14 mouse cellular contexts compared by ENCODE assay signal in genomic region chrX:52151100-52151499, GRCm38 (mm10). TPM values are rescaled to one million over a fixed set of nuclear protein-coding genes. Genes with fewer than 3 reads are reported as not detected.
A peak's percentile ranks its signal among the peaks of the same experiment; 100 is the strongest.
DNase-seq lines count a peak whose midpoint lies in the region; ATAC-seq and TF ChIP-seq lines count a peak whose summit lies in the region.
"Had no signal": no experiment of that assay in that cellular context is flagged by ENCODE, and none has a peak within 500 bp of the region (broad histone marks: within the 10 kb centered on the region; RNA-seq: fewer than 3 reads in every experiment).

No protein-coding gene starts in this region.

- no peaks in the 10 kb centered on the region for H3K36me3 ChIP-seq in heart, embryonic 12.5 days
- H3K36me3 ChIP-seq in heart, adult 2 months (ENCODE audit: control insufficient read depth, insufficient read depth, low read length) = no peaks in the 10 kb centered on the region
- no peaks in the 10 kb centered on the region for H3K36me3 ChIP-seq in liver, postnatal 0 days (replicated peaks; ENCODE audit: insufficient read depth, low read length)
- no peaks in the 10 kb centered on the region for H3K36me3 ChIP-seq in hindbrain, embryonic 13.5 days
- H3K36me3 ChIP-seq in forebrain, embryonic 15.5 days = no peaks in the 10 kb centered on the region
- H3K36me3 ChIP-seq: embryonic facial prominence, embryonic 10.5 days had no signal

- H3K4me3 ChIP-seq in heart, embryonic 12.5 days = no peak overlapping the region
- no peak overlapping the region for H3K4me3 ChIP-seq in heart, adult 2 months
- no peak overlapping the region for H3K4me3 ChIP-seq in liver, postnatal 0 days (ENCODE audit: low read depth, low read length)
- no peak overlapping the region for H3K4me3 ChIP-seq in hindbrain, embryonic 13.5 days
- H3K4me3 ChIP-seq in forebrain, embryonic 15.5 days = no peak overlapping the region
- H3K4me3 ChIP-seq: embryonic facial prominence, embryonic 10.5 days; forebrain, embryonic 13.5 days had no signal

- H3K79me2 ChIP-seq in heart, adult 2 months (replicated peaks; ENCODE audit: control insufficient read depth, insufficient read depth, low read length) = no peaks in the 10 kb centered on the region

- WGBS in heart, embryonic 12.5 days = 32% methylated on average over 7 of the region's 7 CpGs
- WGBS in heart, adult 2 months = 50% methylated on average over 7 of the region's 7 CpGs
- 52% methylated on average over 7 of the region's 7 CpGs for WGBS in liver, postnatal 0 days (ENCODE audit: insufficient replicate concordance)
- WGBS in hindbrain, embryonic 13.5 days = 67% methylated on average over 7 of the region's 7 CpGs
- WGBS in forebrain, embryonic 15.5 days = 71% methylated on average over 7 of the region's 7 CpGs

- peaks cover 22% of the 10 kb centered on the region; the same call in 1 of the 2 replicates for H3K4me1 ChIP-seq in heart, embryonic 12.5 days (replicated peaks)
- H3K4me1 ChIP-seq in heart, adult 2 months (ENCODE audit: control insufficient read depth, insufficient read depth, low read length) = no peaks in the 10 kb centered on the region; the same call in 1 of the 2 replicates
- H3K4me1 ChIP-seq in liver, postnatal 0 days (ENCODE audit: insufficient read depth) = no peaks in the 10 kb centered on the region
- no peaks in the 10 kb centered on the region for H3K4me1 ChIP-seq in hindbrain, embryonic 13.5 days (replicated peaks)
- peaks cover 5% of the 10 kb centered on the region; the same call in 1 of the 2 replicates for H3K4me1 ChIP-seq in forebrain, embryonic 15.5 days

- peak overlapping the region; percentile 47; the same call in 1 of the 2 replicates for H3K27ac ChIP-seq in heart, embryonic 12.5 days (ENCODE audit: poor library complexity, severe bottlenecking)
- no peak overlapping the region for H3K27ac ChIP-seq in heart, adult 2 months
- no peak overlapping the region for H3K27ac ChIP-seq in liver, postnatal 0 days (ENCODE audit: low read depth)
- no peak overlapping the region for H3K27ac ChIP-seq in hindbrain, embryonic 13.5 days
- no peak overlapping the region for H3K27ac ChIP-seq in forebrain, embryonic 15.5 days (replicated peaks)
- H3K27ac ChIP-seq: embryonic facial prominence, embryonic 10.5 days; forebrain, embryonic 13.5 days had no signal

- intact Hi-C loops in heart, adult 2 months (cut with DNase I) = loop anchor here (10.0 kb wide), 1 partner anchor 64 kb away; no protein-coding TSS in a partner anchor

- H3K9me3 ChIP-seq in heart, embryonic 12.5 days (replicated peaks) = 0 out of 2 replicates have a peak, but pooled peaks cover 2% of the 10 kb centered on the region
- no peaks in the 10 kb centered on the region for H3K9me3 ChIP-seq in liver, postnatal 0 days (ENCODE audit: low read length)
- no peaks in the 10 kb centered on the region for H3K9me3 ChIP-seq in hindbrain, embryonic 13.5 days
- H3K9me3 ChIP-seq in forebrain, embryonic 15.5 days = no peaks in the 10 kb centered on the region
- H3K9me3 ChIP-seq: embryonic facial prominence, embryonic 10.5 days; forebrain, embryonic 13.5 days had no signal

- no peak overlapping the region for H3K9ac ChIP-seq in heart, embryonic 12.5 days
- H3K9ac ChIP-seq in heart, adult 2 months (ENCODE audit: low read depth, low read length) = no peak overlapping the region
- no peak overlapping the region for H3K9ac ChIP-seq in liver, postnatal 0 days (replicated peaks)
- no peak overlapping the region for H3K9ac ChIP-seq in hindbrain, embryonic 13.5 days
- no peak overlapping the region for H3K9ac ChIP-seq in forebrain, embryonic 15.5 days (replicated peaks)
- H3K9ac ChIP-seq: forebrain, embryonic 13.5 days; lung, embryonic 14.5 days had no signal

- no peak for TF ChIP-seq CTCF in heart, adult 2 months (IDR thresholded peaks at IDR 0.05)
- no peak for TF ChIP-seq CTCF in liver, postnatal 0 days (IDR thresholded peaks at IDR 0.05; ENCODE audit: low read depth)

- no peak; the same call in 1 of the 2 replicates for ATAC-seq in heart, embryonic 12.5 days (ENCODE audit: insufficient number of reproducible peaks, low FRiP score)
- peak; percentile 77 for ATAC-seq in erythroblast, adult 5-6 weeks (replicated peaks; ENCODE audit: low FRiP score, poor library complexity, severe bottlenecking)
- ATAC-seq in liver, postnatal 0 days = peak; percentile 83
- ATAC-seq in hindbrain, embryonic 13.5 days (ENCODE audit: low FRiP score) = no peak
- ATAC-seq in forebrain, embryonic 15.5 days (replicated peaks) = no peak
- ATAC-seq: forebrain, embryonic 13.5 days; hindbrain, embryonic 16.5 days had no signal

- H3K4me2 ChIP-seq in heart, embryonic 12.5 days = peak overlapping the region; percentile 24
- H3K4me2 ChIP-seq in liver, postnatal 0 days (ENCODE audit: low read depth, low read length) = peak overlapping the region; percentile 16; the same call in 1 of the 2 replicates
- no peak overlapping the region for H3K4me2 ChIP-seq in hindbrain, embryonic 13.5 days
- no peak overlapping the region for H3K4me2 ChIP-seq in forebrain, embryonic 15.5 days (replicated peaks)
- H3K4me2 ChIP-seq: forebrain, embryonic 13.5 days; lung, embryonic 14.5 days had no signal

- no peak for TF ChIP-seq EP300 in heart, adult 2 months (IDR thresholded peaks at IDR 0.05; ENCODE audit: insufficient read depth, low read depth, low read length)
- TF ChIP-seq EP300 in liver, postnatal 0 days (IDR thresholded peaks at IDR 0.05; ENCODE audit: low read depth) = no peak

- no peaks in the 10 kb centered on the region for H3K27me3 ChIP-seq in heart, embryonic 12.5 days (replicated peaks)
- no peaks in the 10 kb centered on the region for H3K27me3 ChIP-seq in heart, adult 2 months (ENCODE audit: control insufficient read depth, insufficient read depth, low read length)
- H3K27me3 ChIP-seq in liver, postnatal 0 days (ENCODE audit: insufficient read depth, low read length) = no peaks in the 10 kb centered on the region
- no peaks in the 10 kb centered on the region for H3K27me3 ChIP-seq in hindbrain, embryonic 13.5 days
- no peaks in the 10 kb centered on the region for H3K27me3 ChIP-seq in forebrain, embryonic 15.5 days
- H3K27me3 ChIP-seq: forebrain, embryonic 13.5 days had no signal

- no peak for DNase-seq in heart, adult 2 months
- DNase-seq in kidney, postnatal 14 days = peak; percentile 62
- no peak for DNase-seq in liver, postnatal 0 days
- DNase-seq in cerebellum, adult 9-10 months = no peak
- DNase-seq: cerebellum, adult 11-12 months; lung, embryonic 14.5 days; retina, postnatal 1 day had no signal

- no peak for TF ChIP-seq POLR2A in heart, adult 2 months (IDR thresholded peaks at IDR 0.05; ENCODE audit: insufficient read depth, low read depth, low read length)

RNA-seq across cellular contexts. Expression of gene Gpc4, which starts 14.0 kb away (rescaled TPM):
- 56.8 and 59.2 TPM in 2 replicates for polyA plus RNA-seq in heart, embryonic 12.5 days (2016; fragmentation: Nextera tagmentation; extraction: Ambion mirVana)
- total RNA-seq in heart, adult 2 months (2021) = 10 to 100 TPM; 33.6 to 34.4 TPM
- 21.8 and 27.1 TPM in 2 replicates for polyA plus RNA-seq in heart, adult 2 months (2012; rRNA removed)
- 6.1 and 8.8 TPM in 2 replicates for total RNA-seq in erythroblast, adult 5-6 weeks (2015; ENCODE audit: low replicate concordance)
- 3.0 and 4.2 TPM in 2 replicates for total RNA-seq in erythroblast, adult 5-6 weeks (2017; ENCODE audit: low replicate concordance)
- polyA plus RNA-seq in liver, postnatal 0 days (2015; fragmentation: Nextera tagmentation; extraction: Ambion mirVana) = 15.8 and 19.7 TPM in 2 replicates
- 10.3 and 11.8 TPM in 2 replicates for polyA plus RNA-seq in hindbrain, embryonic 13.5 days (2015; fragmentation: Nextera tagmentation; extraction: Ambion mirVana)
- polyA plus RNA-seq in forebrain, embryonic 15.5 days (2015; fragmentation: Nextera tagmentation; extraction: Ambion mirVana) = 31.3 and 38.0 TPM in 2 replicates

Comparison
In these comparisons a context has a peak if more than half of its experiments do, and no peak if none do; other contexts are left out.
1. ATAC-seq: peak in erythroblast, adult 5-6 weeks (single experiment) and liver, postnatal 0 days (single experiment); none in heart, embryonic 12.5 days (single experiment), hindbrain, embryonic 13.5 days (single experiment) and forebrain, embryonic 15.5 days (single experiment).
2. H3K4me2 ChIP-seq: peak in heart, embryonic 12.5 days (single experiment) and liver, postnatal 0 days (single experiment); none in hindbrain, embryonic 13.5 days (single experiment) and forebrain, embryonic 15.5 days (single experiment).